Mouse (Mus musculus) liver, adult 2 months (tissue): Measurements from ENCODE around the gene Brd4.

Source experiments
- CTCF ChIP-seq: fragments of 200-500 bp; IDR thresholded peaks from 2 replicates; pipeline ENCODE4 v1.5.1; 2011; ENCODE audit warnings: low read depth, low read length, control low read depth
- POLR2A ChIP-seq: fragments of 200-500 bp; IDR thresholded peaks from 2 replicates; pipeline ENCODE4 v1.6.1; 2011; ENCODE audit warnings: low read length, control low read depth; ENCODE audit not compliant: insufficient read depth; ENCODE audit errors: extremely low read depth

GRCm38 (mm10) chr17:32268540-32268960 is 16.0 kb downstream of the Brd4 start:
- no peak for TF ChIP-seq POLR2A
- no peak for TF ChIP-seq CTCF
